In genomic region chr5:136775548-136775947, GRCm38 (mm10) we compare ENCODE assay signal across 31 mouse cellular contexts.
DNase-seq lines count a peak whose midpoint lies in the region; TF ChIP-seq lines count a peak whose summit lies in the region.
"Had no signal": no experiment of that assay in that cellular context is flagged by ENCODE, and none has a peak within 500 bp of the region (broad histone marks: within the 10 kb centered on the region; RNA-seq: fewer than 3 reads in every experiment).

No protein-coding gene starts in this region.

- no peak overlapping the region for H3K27ac ChIP-seq in heart, adult 2 months
- H3K27ac ChIP-seq: forebrain, embryonic 12.5 days; gastrocnemius, adult 2 months; heart, embryonic 13.5 days; hindbrain, embryonic 12.5 days; hindbrain, postnatal 0 days; intestine, embryonic 15.5 days; layer of hippocampus, adult 2 months; liver, embryonic 12.5 days; macrophage; midbrain, embryonic 13.5 days; neural tube, embryonic 13.5 days; stomach, postnatal 0 days had no signal

- no peak for TF ChIP-seq POLR2A in heart, adult 2 months (IDR thresholded peaks at IDR 0.05; ENCODE audit: insufficient read depth, low read depth, low read length)

- 36% methylated on average over 3 of the region's 3 CpGs for WGBS in heart, adult 2 months

- H3K27me3 ChIP-seq in heart, adult 2 months (ENCODE audit: control insufficient read depth, insufficient read depth, low read length) = no peaks in the 10 kb centered on the region
- H3K27me3 ChIP-seq: forebrain, embryonic 12.5 days; heart, embryonic 13.5 days; hindbrain, embryonic 12.5 days; intestine, embryonic 15.5 days; liver, embryonic 12.5 days; midbrain, embryonic 13.5 days; neural tube, embryonic 13.5 days had no signal

- H3K4me1 ChIP-seq in heart, adult 2 months (ENCODE audit: control insufficient read depth, insufficient read depth, low read length) = no peaks in the 10 kb centered on the region
- H3K4me1 ChIP-seq: forebrain, embryonic 12.5 days; hindbrain, embryonic 12.5 days; liver, embryonic 12.5 days; midbrain, embryonic 13.5 days; neural tube, embryonic 13.5 days had no signal

- no peak for TF ChIP-seq EP300 in heart, adult 2 months (IDR thresholded peaks at IDR 0.05; ENCODE audit: insufficient read depth, low read depth, low read length)

- H3K4me3 ChIP-seq in heart, adult 2 months = no peak overlapping the region
- H3K4me3 ChIP-seq: forebrain, embryonic 12.5 days; gastrocnemius, adult 2 months; heart, embryonic 13.5 days; hindbrain, embryonic 12.5 days; intestine, embryonic 15.5 days; layer of hippocampus, adult 2 months; liver, embryonic 12.5 days; midbrain, embryonic 13.5 days; neural tube, embryonic 13.5 days had no signal

- no peaks in the 10 kb centered on the region for H3K79me2 ChIP-seq in heart, adult 2 months (replicated peaks; ENCODE audit: control insufficient read depth, insufficient read depth, low read length)

- TF ChIP-seq CTCF in heart, adult 2 months (IDR thresholded peaks at IDR 0.05) = no peak

- DNase-seq in heart, adult 18-20 months = peak; percentile 28 to 34
- no peak for DNase-seq in heart, postnatal 25 days (ENCODE audit: low spot score)
- peak; percentile 49 to 50 for DNase-seq in heart, postnatal 10 days
- no peak for DNase-seq in heart, adult 2 months
- peak; percentile 15 to 33 for DNase-seq in right cerebral cortex, adult 2 months (ENCODE audit: low spot score in 2 of 2)
- no peak for DNase-seq in right cerebral cortex, postnatal 4 days
- DNase-seq in cerebellum, adult 11-12 months = no peak
- DNase-seq: adrenal gland, postnatal 14 days; cerebellum, adult 18-20 months; cerebellum, postnatal 10 days; forebrain, postnatal 0 days; gastrocnemius, adult 2 months; gastrocnemius, postnatal 36 days; kidney, adult 2 months; kidney, postnatal 36 days; left cerebral cortex, postnatal 4 days; liver, postnatal 0 days; right cerebral cortex, postnatal 25 days; thymus, adult 2 months; thymus, postnatal 36 days had no signal

- no peaks in the 10 kb centered on the region for H3K36me3 ChIP-seq in heart, adult 2 months (ENCODE audit: control insufficient read depth, insufficient read depth, low read length)
- H3K36me3 ChIP-seq: forebrain, embryonic 12.5 days; heart, embryonic 13.5 days; hindbrain, embryonic 12.5 days; intestine, embryonic 15.5 days; liver, embryonic 12.5 days; midbrain, embryonic 13.5 days; neural tube, embryonic 13.5 days had no signal

- no peak overlapping the region for H3K9ac ChIP-seq in heart, adult 2 months (ENCODE audit: low read depth, low read length)
- H3K9ac ChIP-seq: forebrain, embryonic 12.5 days; forebrain, postnatal 0 days; heart, embryonic 13.5 days; hindbrain, embryonic 12.5 days; intestine, embryonic 15.5 days; liver, embryonic 12.5 days; liver, postnatal 0 days; midbrain, embryonic 13.5 days; neural tube, embryonic 13.5 days had no signal

- intact Hi-C loops in heart, postnatal 25 days (cut with DNase I) = no loop called here
- intact Hi-C loops in heart, postnatal 10 days (cut with DNase I) = no loop called here
- intact Hi-C loops in heart, adult 2 months (cut with DNase I) = no loop called here

Comparison
In these comparisons a context has a peak if more than half of its experiments do, and no peak if none do; other contexts are left out.
1. DNase-seq: peak in heart, adult 18-20 months (2 of 2), heart, postnatal 10 days (2 of 2) and right cerebral cortex, adult 2 months (2 of 2); none in heart, postnatal 25 days (single experiment), heart, adult 2 months (0 of 2), right cerebral cortex, postnatal 4 days (single experiment) and cerebellum, adult 11-12 months (single experiment).